Mouse (Mus musculus) adrenal gland, postnatal 36 days (tissue): ENCODE measurements around the gene Prkcq. TPM values are rescaled to one million over a fixed set of nuclear protein-coding genes. Genes with fewer than 3 reads are reported as not detected.
A peak's percentile ranks its signal among the peaks of the same experiment; 100 is the strongest.

Source experiments
- DNase-seq, 2 experiments: peaks; one replicate each; pipeline ENCODE4 v3.0.0; 2021; ENCODE audit warnings: mixed read lengths in 1 of 2
- total RNA-seq, 2 experiments: library from RNA; stranded (reverse); gene quantifications; 2 replicates each; pipeline ENCODE4 v1.2.3; 2021

Gene Prkcq
- total RNA-seq, 2 experiments from 2014 or later: 1.5 to 1.9 TPM

DNA sequence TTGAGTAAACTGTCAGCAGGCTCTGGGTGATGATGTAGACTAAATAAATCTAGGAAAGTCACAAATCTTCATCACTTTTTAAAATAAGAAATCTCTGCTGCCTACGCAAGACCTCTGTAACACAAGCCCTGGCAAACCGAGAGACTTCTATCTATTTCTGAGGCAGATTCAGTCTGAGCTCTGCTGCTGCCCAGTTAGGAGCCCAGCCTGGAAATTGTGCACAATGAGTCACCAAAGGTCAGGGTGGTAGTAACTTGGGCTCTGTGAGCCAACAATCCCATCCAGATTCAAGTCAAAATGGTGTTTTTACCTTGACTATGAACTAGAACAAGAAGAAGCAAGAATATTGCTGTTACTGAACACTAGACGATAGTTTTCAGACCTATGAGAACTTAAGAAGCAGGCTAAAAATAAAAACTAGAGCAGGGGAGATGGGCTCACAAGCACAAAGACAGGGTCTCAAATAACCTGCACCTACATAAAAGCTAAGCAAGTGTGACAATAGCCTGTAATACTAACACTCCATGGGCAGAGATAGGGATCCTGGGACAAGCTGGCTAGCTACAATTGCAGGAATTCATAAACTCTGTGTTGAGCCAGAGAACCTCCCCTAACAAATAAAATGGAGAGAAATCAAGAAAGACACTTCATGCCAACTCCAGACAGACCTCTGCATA is 53.0 kb downstream of the Prkcq start:
- DNase-seq: no peak

DNA sequence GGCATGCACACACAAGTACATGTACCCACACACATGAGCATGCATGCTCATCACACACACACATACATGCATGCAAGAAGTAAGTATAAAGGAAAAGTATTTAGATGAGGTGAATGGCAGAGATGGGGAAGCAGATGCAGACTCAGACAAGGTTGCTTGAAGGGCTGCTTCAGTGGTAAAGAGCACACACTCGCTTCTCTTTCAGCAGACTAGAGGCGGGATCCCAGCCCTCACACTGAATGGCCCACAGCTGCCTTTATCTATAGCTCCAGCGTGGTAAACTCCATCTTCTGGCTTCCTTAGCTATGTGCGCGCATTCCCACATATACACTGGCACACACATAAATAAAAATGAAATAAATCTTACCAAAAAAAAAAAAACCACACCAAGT is 53.6 kb downstream of the Prkcq start:
- DNase-seq: no peak

DNA sequence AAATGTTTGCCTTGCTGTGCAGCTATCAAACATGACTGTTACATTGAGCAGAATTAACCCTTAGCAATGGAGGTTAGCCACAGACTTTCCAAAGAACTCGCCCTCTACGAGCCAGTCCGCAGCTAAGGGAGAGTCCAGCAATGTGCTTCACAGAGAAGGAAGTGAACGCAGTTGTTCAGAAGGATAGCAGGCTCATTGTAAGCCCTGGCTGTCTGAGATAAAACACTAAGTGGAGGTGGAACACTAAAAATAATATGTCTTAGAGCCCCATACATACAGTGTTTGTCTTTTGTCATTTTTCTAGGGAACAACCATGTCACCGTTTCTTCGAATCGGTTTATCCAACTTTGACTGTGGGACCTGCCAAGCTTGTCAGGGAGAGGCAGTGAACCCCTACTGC is 54.6 kb downstream of the Prkcq start:
- DNase-seq: no peak

DNA sequence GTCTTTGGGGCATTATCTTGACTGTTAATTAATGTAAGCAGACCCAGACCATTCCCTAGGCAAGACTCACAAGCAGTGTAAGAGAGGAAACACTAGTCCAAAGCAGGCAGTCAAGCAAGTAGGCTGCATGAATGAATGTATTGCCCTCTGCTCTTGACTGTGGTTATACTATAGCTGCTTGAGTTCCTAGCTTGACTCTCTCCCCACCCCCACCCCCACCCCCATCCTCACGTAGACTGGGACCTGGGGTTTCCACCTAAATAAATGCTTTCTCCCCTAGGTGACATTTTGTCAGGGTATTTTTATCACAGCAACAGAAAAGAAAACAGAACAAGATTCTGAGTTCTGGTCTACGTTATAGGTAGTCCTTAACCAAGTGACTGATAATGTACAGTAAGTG is 57.2 kb downstream of the Prkcq start:
- DNase-seq: no peak

DNA sequence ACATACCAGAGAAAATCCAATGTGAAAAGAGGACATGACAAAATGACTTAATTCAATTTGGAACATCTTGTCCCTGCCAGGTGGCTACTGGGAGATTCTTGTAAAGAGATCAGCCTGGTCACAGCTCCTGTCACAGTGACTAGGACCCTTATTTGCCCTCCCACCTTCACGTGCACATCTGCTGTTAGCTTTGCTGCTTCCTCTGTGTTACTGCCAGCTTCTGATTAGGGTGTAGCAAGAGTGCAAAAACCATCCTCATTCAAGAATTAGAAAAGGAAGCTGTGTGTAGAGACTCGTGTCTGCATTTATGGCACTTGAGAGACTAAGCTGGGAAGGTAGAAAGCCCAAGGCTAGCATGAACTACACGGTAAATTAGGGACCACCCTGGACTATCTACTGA is 59.2 kb downstream of the Prkcq start:
- DNase-seq: no peak

DNA sequence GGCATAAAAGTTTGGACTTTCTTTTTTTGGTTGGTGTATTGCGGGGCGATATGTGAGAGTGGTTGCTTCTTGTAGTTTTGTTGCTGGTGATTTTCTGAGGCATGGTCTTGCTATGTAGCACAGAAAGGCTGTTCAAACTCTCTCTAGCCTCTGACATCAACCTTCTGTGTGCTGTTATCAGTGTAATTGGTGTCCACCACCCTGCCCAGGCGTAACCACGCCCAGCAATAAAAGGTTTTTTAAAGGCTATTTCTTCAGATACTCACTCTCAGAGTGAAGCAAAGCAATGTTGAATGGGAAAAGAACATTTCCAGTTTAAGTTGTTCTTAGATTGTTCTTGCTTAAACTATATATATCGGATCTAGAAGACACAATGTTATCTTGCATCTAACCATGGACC is 60.1 kb downstream of the Prkcq start:
- DNase-seq: no peak

DNA sequence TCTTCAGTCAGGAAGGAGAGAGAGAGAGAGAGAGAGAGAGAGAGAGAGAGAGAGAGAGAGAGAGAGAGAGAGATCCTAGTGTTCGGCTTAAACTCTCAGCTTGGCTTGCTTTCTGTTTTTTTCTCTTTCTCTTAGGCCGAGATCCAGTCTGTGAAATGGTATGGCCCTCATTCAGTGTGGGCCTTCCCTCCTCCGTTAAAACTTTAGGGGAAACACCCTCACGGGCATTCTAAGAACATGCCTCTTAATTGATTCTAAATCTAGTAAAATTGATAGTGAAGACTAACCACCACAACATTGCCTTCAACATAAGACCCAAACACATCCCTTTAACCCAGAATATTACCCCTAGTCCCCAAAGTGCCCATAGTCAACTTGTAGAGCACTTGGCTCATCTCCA is 66.3 kb downstream of the Prkcq start:
- no peak for DNase-seq

DNA sequence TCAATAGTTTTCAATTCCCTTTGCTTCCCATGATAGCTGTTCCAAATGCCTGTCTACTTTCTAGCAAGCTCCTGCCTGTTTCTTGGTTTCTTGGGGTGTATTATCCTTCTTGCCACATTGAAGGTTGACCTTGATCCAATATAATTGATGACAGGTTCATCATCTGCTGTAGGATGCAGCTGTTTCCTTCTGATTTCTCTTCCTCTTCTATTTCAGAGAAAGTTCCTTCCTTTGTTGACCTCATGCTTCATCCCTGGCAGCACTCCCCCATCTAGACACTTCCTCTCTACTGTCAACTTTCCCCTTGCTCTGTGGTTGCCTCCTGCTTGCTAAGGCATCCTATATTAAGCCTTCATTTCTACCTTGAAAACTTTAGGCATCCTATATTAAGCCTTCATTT is 67.6 kb downstream of the Prkcq start:
- peak in 1 of 2 experiments; percentile 5 for DNase-seq

DNA sequence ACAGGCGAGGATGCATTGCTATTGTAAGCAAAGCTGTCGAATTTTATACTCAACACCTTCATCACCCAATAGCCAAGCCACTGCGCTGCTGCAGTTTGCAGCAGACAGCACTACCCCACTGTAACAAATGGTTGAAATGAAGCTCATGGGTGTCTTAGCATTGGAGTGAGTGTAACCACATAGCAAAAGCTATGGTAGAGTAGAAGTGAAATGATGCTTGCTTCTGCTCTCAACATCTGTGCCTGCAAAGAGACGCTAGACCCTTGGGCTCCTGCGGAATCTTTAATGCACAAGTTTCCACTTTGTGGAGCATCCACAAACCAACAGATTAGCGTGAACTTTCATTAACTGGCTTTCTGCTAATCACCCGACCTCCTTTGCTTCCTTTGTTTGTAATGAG is 74.0 kb downstream of the Prkcq start:
- no peak for DNase-seq

DNA sequence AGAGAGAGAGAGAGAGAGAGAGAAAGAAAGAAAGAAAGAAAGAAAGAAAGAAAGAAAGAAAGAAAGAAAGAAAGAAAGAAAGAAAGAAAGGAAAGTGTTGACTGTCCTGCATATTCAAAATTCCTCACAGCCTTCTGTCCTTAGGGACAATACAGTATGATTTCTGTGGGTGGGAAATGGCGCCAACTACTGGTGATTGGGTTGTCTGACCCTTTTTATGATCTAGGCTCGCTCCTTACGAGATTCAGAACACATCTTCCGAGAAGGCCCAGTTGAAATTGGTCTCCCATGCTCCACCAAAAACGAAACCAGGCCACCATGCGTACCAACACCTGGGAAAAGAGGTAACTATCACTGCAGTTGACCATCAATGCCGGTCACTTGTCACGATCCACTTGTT is 82.0 kb downstream of the Prkcq start:
- DNase-seq: peak; percentile 36 to 62

DNA sequence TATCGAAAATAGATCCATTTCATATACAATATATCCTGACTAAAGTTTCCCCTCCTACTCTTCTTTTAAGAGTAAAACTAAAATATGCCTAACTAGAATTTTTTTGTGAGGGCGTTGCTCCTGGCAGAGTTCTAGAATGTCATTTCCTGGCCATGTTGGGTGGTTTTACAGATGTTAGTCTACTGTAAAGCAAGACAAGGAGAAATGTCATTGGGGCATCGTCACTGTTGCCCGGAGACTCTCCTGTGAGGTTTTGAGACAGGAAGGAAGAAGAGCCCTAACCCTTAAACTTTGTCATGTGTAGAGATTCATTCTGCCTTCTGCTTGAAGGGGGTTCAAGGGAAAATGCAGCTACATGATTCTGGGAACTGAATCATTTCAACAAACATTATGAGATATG is 82.5 kb downstream of the Prkcq start:
- DNase-seq: no peak

DNA sequence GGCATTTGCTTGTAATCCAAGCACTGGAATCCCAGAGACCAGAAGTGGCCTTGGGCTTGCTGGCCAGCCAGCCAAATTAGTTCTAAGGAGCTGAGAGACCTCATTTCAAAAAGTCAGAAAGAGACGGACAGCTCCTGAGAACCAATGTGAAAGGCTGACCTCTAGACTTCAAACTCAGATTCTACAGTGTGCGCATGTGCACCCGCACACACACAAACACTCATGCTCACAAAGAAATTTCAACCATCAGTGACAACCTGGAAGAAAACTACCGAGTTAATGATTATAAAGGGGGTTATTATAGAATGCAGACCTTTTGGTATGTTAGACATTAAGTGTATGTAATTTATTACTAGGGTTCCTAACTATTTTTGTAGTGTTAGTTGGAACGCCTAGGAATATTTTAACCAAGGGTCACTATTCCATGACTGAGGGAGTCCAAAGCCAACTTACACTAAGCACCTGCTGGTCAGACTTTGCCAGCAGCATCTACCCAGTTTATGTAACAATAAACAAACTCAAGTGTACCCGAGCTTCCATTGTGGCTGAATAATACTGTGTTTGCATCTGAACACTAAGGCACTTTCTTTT is 85.4 kb downstream of the Prkcq start:
- no peak for DNase-seq

DNA sequence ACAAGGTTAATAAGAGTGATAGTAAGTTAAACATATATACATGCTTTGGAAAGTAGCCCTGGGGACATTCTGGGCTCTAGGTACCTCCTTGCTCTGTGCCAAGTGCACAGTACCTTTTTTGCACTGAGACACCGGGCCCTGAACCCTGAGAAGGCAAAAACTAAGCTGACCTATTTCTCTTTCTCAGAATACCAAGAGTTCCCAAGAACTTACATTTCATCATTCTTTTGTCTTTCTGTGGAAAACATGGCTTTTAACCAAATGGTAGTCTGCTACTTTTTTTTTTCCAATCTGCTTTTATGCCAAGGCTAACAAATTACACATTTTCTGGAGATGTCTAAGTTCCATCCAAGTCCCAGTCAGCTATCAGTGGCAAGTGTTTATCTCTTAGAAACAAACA is 86.3 kb downstream of the Prkcq start:
- no peak for DNase-seq

DNA sequence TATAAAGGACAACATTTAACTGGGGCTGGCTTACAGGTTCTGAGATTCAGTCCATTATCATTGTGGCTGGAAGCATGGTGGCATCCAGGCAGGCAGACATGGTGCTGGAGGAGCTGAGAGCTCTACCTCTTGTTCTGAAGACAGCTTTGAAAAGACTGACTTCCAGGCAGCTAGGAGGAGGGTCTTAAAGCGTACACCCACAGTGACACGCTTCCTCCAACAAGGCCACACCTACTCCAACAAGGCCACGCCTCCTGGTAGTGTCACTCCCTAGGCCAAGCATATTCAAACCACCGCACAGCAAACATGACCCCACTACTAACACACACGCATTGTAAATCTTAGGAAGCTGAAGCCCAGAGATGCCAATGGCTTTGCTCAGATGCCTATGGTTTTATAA is 87.5 kb downstream of the Prkcq start:
- no peak for DNase-seq

DNA sequence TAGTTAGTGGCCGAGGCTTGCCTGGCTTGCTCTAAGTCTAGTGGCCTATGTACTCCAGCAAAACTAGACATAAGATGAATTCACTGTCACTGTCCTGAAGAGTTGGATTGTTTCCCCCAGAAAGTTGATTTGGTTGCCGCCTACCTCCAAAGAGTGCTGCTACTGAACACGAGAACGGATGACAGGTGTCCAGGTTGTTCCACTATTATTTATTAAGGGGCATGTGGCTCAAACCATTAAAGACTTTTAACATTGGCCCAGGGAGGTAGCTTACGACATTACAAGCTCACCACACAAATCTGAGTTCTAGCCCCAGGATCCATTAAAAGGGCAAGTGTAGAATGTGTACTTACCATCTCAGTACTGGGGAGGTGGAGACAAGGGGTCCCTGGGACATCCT is 92.9 kb downstream of the Prkcq start:
- no peak for DNase-seq

DNA sequence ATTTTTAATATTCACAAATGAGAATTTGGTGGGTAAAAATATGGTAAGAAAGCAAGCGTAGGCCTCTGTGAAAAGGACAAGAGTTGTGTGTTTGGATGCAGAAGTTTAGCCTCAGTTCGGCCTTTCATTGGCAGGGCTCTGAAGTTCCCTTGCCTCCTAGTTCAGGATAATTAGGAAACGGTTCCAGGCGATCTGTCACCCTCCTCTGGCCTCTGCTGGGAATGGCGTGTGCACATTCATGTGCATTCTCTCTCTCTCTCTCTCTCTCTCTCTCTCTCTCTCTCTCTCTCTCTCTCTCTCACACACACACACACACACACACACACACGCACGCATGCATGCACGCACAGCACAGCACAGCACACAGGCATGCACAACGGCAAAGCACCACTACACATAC is 93.5 kb downstream of the Prkcq start:
- no peak for DNase-seq

DNA sequence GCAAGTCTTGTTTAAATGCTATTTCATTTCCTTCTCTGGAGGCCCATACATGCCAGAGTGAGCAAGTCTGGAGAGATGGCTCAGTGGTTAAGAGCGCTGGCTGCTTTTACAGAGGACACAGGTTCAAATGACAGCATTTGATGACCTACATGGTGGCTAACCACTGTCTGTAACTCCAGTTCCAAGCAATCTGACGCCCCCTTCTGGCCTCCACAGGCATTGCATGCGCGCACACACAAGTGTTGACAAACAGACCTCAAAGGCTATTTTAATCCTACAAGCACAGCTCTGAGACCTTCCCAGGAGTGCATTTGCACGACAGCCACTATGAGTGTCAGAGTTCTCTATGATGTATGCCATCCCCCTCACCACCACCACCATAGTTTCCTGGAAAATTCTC is 94.4 kb downstream of the Prkcq start:
- peak in 1 of 2 experiments; percentile 3 for DNase-seq

DNA sequence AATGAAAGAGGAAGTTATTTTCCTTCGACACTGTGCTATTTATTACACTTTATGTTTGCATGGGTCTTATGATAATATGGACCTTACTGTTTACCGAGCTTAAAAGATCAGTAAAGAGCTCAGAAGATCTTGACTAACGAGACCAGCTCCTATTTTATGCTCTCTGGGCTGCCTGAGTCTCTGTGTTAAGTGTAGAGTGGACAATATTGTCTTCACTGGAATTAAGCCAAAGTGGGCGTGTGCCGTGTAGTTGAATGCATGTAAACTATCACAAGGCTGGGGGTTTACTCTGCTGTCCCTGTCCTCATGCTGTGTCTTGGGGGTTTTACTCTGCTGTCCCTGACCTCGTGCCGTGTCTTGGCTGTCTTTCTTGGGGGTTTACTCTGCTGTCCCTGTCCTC is 107.1 kb downstream of the Prkcq start:
- no peak for DNase-seq

DNA sequence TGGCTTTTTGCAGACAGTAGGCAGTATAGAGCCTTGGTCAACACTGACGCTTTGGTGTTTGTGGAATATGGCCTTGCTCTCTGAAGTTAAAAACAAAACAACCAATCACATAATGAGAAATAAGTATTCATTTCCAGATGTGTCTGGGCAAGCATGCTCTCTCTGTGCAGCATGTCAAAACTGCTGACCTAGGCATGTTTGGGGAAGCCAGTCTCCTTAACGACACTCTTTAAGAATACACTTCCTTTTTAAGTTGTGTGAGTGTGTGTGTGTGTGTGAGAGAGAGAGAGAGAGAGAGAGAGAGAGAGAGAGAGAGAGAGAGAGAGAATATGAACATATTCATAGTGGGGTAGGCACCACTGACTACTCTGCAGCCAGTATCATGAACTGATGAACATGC is 108.3 kb downstream of the Prkcq start:
- DNase-seq: no peak

DNA sequence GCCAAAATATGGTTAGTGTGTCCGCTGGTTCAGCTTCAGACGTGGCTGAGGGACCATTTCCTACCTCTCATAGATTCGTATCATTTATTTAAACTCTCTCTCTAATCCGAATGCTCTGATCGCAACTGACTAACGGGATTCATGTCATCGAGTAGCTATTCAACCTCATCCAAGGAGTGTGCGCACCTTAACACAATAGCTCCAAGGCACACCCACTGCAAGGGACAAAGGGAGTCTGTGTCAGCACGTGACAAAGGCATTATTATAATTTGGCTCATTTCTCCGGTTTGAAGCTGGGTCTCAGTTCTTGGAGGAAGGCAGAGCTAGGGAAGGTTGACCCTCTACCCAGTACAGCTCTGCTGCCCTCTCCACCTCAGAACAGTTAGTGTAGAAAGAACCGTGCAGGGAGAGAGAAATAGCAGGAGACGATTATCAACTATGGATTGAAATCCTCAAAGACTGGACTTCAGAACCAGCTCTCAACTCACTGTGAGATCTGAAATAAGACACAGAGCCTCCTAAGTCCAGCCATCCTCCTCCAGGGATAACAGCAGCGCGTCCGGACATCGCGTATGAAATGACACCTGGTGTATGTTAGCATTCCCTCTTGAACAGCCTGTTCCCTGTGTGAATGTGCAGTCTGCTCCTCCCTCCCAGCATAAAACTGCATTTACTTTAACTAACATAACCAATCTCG is 116.1 kb downstream of the Prkcq start:
- no peak for DNase-seq

DNA sequence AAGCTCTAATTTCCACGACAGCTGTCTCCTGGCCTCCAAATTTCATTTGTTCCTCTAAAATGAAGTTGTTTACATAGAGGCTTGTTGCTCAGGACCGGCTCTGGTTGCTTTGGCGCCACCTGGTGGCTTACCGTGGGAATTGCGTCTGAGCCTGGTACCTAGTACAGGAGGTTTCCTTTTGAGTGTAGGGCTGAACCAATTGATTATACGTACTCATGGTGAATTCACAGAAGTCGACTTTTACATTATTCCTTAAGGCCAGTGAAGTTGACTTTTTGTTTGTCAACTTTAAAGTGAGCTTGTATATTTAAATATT is 116.6 kb downstream of the Prkcq start:
- DNase-seq: peak; percentile 79 to 84

DNA sequence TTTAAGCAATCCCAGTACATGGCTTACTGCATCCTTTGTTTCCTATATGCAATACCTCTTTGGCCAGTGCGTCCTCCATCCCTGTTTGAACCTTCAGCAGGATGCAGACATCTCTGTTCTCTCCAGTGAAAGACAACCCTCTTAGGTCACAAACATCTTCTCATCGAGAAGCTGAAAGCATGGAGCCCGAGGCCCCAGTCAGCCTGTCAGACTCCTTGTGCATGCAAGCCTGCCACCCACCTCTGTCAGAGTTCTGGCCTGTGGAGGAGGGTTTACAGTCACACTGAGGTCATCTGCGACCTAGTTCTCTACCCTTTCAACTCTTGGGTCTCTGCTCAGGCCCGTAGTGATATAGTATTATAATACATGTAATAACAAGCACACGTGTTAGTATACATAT is 119.0 kb downstream of the Prkcq start:
- DNase-seq: no peak

DNA sequence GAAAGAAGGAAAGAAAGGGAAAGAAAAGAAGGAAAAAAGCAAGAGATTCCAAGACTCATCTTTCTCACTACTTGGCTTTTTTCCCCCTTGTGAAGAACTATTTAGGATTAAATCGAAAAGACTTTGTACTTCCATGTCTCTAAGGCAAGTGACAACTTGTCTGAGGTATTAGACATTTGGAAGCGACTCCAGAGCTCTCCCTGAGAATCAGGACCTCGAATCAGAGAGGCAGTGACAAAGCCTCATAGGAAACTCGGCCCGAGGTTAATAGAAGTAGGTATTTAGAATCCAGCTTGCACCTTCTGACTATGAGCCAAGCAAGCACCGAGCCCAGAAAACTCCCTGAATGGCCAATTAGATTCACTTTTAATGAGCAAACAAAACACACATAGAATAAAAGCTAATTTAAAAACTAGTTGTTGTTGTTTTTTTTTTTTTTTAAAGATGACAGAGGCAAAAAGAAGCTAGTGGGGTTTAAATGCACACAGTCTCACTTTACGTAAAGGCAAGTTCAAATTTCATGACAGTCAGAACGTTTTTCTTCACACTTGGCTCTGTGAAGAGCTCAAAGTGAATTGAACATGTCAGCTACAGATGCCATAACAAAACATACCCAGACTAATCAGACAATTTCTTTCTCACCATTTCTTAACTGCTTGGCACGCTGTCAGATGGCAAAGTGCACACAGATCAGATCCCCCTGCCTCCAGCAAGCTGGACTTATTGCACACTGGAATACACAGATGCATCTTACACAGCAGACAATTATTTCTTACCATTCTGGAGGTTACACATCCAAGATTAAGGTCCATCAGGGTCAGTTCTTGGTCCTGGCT is 119.9 kb downstream of the Prkcq start:
- DNase-seq: no peak
